Mouse (Mus musculus) macrophage (primary cell): ENCODE results near the gene Zfp217. TPM values are rescaled to one million over a fixed set of nuclear protein-coding genes. Genes with fewer than 3 reads are reported as not detected.

Experiments used
- H3K27ac ChIP-seq: fragments of 350-480 bp; formaldehyde crosslinking; 2 replicates; pipeline ENCODE4 v1.9.0; 2021
- H3K36me3 ChIP-seq: fragments of 350-480 bp; formaldehyde crosslinking; 2 replicates; pipeline ENCODE4 v1.9.0; 2021; ENCODE audit errors: inconsistent target
- H3K4me3 ChIP-seq: fragments of 350-480 bp; formaldehyde crosslinking; 2 replicates; pipeline ENCODE4 v1.9.0; 2021; ENCODE audit errors: inconsistent target
- H3K79me2 ChIP-seq: fragments of 350-480 bp; formaldehyde crosslinking; 2 replicates; pipeline ENCODE4 v1.9.0; 2021; ENCODE audit errors: inconsistent target
- WGBS: methylation state at CpG from one replicate; pipeline ENCODE4 v1.1.7; 2026; ENCODE audit warnings: inconsistent platforms; ENCODE audit not compliant: missing documents; 5-methylcytosine and 5-hydroxymethylcytosine counted together
- polyA plus RNA-seq: library from polyadenylated mRNA; stranded (reverse); fragments of 250-400 nt; gene quantifications from 3 replicates; pipeline ENCODE4 v1.2.4, GENCODE M21; 2018; ENCODE audit warnings: inconsistent platforms

Zfp217 gene
- polyA plus RNA-seq, 1 experiment from 2014 or later, result 16.9 TPM

DNA sequence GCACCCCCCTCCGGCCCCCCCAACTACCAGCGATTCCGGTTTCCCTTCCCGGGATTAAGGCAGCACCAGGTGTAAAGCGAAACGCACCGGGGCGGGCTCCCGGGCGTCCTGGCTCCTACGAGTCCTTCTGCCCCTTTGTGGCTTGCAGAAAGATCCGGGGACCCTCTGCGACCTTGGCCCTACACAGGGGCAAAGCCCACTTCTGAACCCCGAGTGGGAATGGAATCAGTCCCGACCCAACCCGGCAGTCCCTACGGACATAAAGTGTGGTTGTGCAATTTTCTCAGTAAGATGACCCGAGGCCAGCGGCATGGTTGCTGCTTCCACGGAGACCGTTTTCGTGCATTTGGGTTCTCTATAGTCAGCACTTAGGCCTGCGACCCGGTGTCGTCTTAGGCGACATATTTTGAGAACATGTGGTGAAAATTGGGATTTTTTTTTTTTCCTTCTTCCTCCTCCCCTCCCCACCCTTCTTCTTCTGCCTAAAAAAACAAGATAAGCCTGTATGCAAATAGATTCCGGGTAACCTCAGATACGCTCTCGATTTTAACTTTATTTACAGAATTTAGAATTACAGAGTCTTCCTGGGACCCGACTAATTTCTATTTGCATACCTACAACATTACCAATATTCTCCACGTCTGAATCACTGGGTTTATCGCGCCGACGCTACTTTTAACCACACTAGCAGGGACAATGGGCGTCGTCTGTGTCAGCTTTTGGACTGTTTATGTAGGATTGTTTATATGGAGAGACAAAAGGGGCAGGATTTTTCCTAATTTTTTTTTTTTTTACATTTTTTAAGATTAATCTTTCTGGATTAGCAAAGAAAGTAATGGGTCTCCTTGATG, 5.7 kb upstream of the Zfp217 start:
- no peaks in the 10 kb centered on the region for H3K36me3 ChIP-seq
- H3K4me3 ChIP-seq, result peak overlapping the region; percentile 46
- H3K79me2 ChIP-seq, result no peaks in the 10 kb centered on the region
- under 1% methylated on average over 37 of the region's 37 CpGs for WGBS
- H3K27ac ChIP-seq, result peak overlapping the region; percentile 93

DNA sequence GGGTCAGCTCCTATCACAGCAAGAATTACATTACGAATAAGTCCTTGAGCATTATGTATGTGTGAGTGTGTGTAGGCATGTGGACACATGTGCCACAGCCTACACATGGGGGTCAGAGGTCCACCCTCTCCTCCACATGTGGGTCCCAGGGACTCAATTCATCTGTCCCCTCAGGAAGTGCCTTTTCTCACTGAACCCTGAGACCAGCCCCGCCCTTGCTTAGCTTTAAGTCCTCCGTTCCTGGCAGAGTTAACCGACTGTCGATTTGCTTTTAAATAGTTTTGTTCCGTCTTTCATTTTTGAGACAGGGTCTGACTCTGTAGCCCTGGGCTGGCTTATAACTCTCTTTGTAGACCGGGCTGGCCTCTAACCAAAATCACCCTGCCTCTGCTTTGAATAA, 5.0 kb upstream of the Zfp217 start:
- Histone ChIP-seq H3K27ac (peak overlapping the region; percentile 93), H3K4me3 (peak overlapping the region; percentile 46)

DNA sequence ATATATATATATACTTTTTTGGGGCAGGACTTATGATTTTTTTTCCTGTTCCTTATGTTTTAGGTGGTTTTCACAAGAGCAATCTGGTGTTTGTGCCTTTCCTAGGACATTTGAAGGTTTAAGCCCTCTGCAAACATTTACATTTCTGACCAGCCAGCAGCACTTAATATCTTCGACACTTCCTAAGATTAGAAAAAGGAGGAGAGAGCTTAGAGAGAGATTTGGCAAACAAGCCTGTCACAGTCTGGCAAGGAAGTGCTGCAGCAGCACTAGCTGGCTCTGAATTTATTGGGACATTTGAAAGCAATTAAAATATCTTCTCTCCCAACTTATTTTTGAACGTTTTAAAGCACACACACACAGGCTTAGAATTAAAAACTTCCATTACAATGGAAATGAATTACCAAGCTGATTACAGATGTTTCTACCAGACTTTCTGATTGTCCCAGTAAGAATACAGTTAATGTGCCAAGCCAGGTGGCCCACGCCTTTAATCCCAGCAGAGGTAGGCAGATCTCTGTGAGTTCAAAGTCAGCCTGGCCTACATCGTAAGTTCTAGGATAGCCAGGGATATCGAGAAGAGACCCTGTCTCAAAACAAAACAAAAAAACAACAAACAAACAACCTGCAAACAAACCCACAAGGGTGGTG, 4.3 kb upstream of the Zfp217 start:
- Histone ChIP-seq H3K4me3 (no peak overlapping the region), H3K36me3 (no peaks in the 10 kb centered on the region), H3K79me2 (no peaks in the 10 kb centered on the region), H3K27ac (peak overlapping the region; percentile 93; the same call in 1 of the 2 replicates)
- 79% methylated on average over 4 of the region's 5 CpGs for WGBS

More for the DNA sequence above, 5.0 kb upstream of the Zfp217 start:
- WGBS, result 28% methylated on average over 7 of the region's 7 CpGs
- H3K36me3 ChIP-seq, result no peaks in the 10 kb centered on the region
- H3K79me2 ChIP-seq, result no peaks in the 10 kb centered on the region

DNA sequence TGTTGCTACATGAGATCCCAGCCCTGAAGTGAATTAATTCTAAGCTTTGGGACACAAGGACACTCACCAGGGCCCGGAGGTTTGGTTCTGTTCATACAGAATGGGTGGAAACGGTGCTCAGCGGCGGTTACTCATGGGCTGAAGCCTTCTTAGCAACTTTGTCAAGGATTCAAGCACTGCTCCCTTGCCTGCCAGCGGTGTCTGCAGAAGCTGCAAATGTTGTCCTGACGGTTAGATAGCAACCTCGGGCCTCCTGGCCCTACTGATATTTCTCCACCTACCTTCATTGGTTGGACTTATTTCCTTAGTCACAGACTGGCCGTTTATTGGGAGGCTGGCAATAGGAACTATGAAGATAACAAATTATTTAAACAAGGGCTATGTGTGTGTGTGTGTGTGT, 3.6 kb upstream of the Zfp217 start:
- H3K79me2 ChIP-seq, result no peaks in the 10 kb centered on the region
- no peaks in the 10 kb centered on the region for H3K36me3 ChIP-seq
- no peak overlapping the region for H3K4me3 ChIP-seq
- 86% methylated on average over 8 of the region's 8 CpGs for WGBS
- no peak overlapping the region for H3K27ac ChIP-seq

DNA sequence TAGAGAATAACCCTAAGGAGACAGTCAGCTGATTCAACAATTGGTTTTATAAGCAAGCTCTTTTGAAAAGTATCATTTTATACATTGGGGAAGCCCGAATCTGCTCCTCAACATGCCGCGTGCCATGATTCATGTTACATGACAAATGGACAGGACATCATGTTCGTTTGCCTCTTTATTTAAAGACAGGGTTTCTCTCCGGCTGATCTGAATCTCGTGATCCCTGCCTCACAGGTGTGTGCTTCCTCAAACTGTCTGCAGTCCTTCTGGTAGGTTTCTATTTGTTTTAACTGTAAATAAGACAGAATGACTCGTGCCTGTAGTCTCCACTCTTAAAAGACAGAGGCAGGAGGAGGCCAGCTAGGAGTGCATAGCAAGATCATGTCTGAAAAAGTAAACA, 925 bp upstream of the Zfp217 start:
- Histone ChIP-seq H3K79me2 (no peaks in the 10 kb centered on the region), H3K27ac (no peak overlapping the region), H3K36me3 (no peaks in the 10 kb centered on the region), H3K4me3 (no peak overlapping the region)
- 68% methylated on average over 7 of the region's 7 CpGs for WGBS

DNA sequence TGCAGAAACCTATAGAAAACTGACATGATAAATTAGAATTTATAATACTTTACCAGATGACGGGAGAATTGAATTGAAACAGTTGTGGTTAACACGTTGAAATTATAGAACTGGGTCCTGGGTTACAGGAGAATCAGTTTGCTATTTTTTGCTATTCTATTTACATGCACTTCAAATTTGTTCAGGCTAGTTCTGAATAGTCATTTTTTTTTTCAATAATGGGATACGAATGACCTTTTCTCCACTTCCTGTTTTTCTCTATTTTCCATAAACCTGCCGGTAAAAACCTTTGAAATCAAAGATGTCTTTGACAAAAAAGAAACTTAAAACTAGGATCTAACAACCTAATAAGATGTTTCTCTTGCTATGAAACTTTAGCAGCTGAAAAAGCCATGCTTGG, 733 bp downstream of the Zfp217 start:
- Histone ChIP-seq H3K27ac (peak overlapping the region; percentile 71), H3K4me3 (no peak overlapping the region), H3K79me2 (no peaks in the 10 kb centered on the region), H3K36me3 (no peaks in the 10 kb centered on the region)
- 9% methylated on average over 4 of the region's 4 CpGs for WGBS

DNA sequence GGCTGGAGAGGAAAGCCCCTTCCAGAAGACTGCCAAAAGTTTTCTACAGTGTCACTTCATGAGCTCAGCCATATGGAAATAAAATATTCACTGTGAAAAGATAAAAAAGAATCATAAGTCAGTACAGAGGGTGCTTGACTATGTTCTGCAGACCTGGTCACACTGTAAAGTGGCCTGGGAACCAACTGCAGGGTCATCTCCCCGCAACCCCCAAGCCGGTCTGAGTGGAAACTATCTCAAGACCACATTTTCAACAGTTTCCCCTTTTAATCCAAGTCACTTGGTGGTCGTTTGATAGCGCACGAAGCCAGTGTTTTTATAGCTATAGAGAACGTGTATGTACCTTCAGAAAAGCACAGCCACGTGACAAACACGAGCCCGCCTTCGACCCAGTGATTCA, 3.6 kb downstream of the Zfp217 start:
- H3K4me3 ChIP-seq, result no peak overlapping the region
- no peaks in the 10 kb centered on the region for H3K36me3 ChIP-seq
- H3K27ac ChIP-seq, result no peak overlapping the region
- 63% methylated on average over 10 of the region's 10 CpGs for WGBS
- no peaks in the 10 kb centered on the region for H3K79me2 ChIP-seq

DNA sequence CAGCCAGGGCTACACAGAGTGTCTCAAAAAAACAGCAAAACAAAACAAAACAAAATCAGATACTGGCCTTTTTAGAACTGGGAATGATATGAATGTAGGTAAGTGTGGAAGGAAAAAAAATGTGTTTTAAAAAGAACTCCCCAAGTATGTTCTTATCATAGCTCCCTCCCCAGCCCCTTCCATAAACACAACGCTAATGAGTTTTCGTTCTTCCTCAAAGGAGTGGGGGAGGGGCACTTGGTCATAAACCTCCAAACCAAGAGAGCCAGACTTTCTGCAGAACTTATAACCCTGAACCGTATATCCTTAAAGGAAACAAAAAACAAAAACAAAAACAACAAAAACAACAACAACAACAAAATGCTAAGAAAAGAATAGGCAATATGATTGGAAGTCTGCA, 4.0 kb downstream of the Zfp217 start:
- 7% methylated on average over 3 of the region's 3 CpGs for WGBS
- no peak overlapping the region for H3K27ac ChIP-seq

DNA sequence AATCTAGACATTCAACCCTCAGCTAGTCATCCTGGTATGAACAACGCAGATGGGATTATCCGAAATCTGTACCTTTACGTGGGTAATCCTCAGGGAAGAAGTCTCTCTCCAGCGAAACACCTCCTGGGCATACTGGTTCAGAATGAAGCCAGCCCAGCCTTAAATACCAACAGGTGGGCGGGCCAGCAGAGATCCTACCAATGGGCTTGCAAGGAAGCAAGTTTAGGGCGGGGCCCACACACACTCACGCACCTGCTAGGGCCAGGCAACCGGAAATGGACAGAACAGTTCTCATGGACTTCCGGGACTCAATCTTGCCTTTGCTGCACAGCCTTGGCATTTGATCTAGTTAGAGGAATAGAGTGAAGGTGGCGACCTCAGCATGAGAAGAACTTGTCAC, 5.4 kb downstream of the Zfp217 start:
- Histone ChIP-seq H3K36me3 (no peaks in the 10 kb centered on the region), H3K4me3 (no peak overlapping the region), H3K27ac (no peak overlapping the region), H3K79me2 (no peaks in the 10 kb centered on the region)
- WGBS, result 97% methylated on average over 10 of the region's 10 CpGs

More for the DNA sequence above, 4.0 kb downstream of the Zfp217 start:
- H3K79me2 ChIP-seq, result no peaks in the 10 kb centered on the region
- H3K4me3 ChIP-seq, result no peak overlapping the region
- no peaks in the 10 kb centered on the region for H3K36me3 ChIP-seq

DNA sequence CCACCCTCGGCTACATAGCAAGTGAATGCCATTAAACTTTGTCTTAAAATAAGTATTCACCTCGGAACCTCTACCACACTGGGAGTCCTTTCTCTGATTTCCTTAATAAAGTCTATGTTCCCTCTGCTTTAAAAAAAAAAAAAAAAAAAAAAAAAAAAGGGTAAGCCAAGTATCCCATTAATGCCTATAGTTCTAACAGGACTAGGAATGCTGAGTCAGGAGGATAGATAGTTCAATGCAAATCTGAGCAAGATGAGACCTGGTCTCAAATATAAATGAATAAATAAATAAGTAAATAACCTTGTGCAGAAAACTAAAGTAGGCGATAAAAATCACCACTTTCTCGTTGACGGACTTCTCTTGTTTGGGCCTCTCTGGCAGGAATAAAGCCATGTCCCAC, 6.4 kb downstream of the Zfp217 start:
- whole genome bisulfite sequencing, result 98% methylated on average over 4 of the region's 5 CpGs
- Histone ChIP-seq H3K36me3 (no peaks in the 10 kb centered on the region), H3K27ac (no peak overlapping the region), H3K79me2 (no peaks in the 10 kb centered on the region), H3K4me3 (no peak overlapping the region)

DNA sequence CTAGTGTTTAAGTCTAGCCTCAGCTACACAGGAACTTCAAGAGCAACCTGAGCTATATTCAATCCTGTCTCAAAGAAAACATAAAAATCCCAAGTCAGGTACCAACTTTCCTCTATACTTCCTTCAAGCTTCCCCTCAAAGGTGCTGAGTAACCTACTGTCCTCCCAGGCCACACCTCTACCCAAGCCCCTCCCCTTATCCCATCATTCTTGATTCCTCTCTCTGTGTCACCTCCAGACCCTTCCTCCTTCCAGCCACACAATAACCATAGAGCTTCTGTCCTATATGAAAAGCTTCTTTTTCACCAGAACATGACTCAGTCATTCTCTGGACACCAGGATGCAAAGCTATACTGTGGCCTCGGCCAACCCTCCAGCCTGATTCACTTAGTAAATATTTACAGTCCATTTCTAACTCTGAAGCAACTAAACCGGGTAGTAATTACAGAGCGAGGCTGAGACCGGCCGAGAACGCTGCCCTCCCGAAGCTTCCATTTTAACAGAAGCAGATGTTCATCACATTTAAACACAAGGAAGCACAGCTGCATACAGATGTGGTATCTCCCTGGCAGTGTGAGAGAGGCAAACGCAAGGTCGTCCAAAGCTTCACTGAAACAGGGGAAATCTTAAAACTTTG, 8.4 kb downstream of the Zfp217 start:
- H3K79me2 ChIP-seq, result no peaks in the 10 kb centered on the region

DNA sequence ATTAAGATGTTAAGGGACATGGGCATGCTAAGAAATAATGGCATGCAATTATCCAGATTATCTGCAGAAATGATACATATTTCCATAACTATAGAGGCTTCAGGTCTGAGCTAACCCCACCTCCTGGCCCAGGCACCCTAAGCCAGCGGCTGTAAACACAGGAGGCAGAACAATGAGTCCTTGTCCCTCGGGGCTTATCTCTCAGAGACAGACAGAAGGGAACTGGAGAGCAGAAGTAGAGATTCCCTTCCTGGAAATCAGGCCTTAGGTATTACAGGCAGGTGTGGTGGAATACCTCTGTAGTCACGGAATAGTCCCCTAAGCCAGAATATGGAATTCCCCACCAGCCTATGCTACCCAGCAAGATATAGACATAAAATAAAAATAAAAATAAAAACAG, 11.0 kb downstream of the Zfp217 start:
- H3K36me3 ChIP-seq, result no peaks in the 10 kb centered on the region
- peaks cover 8% of the 10 kb centered on the region for H3K79me2 ChIP-seq
- WGBS, result 69% methylated on average over 3 of the region's 3 CpGs
- no peak overlapping the region for H3K4me3 ChIP-seq
- H3K27ac ChIP-seq, result no peak overlapping the region

More for the DNA sequence above, 8.4 kb downstream of the Zfp217 start:
- WGBS, result 86% methylated on average over 9 of the region's 9 CpGs
- Histone ChIP-seq H3K36me3 (no peaks in the 10 kb centered on the region), H3K4me3 (no peak overlapping the region), H3K27ac (no peak overlapping the region)

DNA sequence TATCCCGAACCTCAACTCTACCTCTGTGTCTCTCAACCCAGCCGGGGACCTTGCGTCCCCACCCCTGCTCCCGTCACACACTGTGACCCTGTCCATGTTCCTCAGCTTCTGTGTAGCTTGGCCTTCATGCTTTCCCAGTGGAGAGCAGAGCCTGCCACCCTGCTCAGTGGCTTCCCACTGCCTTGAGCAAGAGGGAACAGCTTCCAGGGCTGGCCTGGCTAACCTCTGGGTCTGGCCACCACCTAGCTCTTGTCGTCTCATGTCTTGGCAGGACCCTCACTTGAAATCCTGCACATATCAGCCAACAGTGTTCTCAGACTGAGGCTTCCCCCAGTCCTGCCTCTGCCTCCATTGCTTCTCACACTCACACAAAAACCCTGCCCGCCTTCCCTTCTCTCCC, 12.1 kb downstream of the Zfp217 start:
- 96% methylated on average over 6 of the region's 6 CpGs for WGBS
- no peaks in the 10 kb centered on the region for H3K36me3 ChIP-seq
- no peak overlapping the region for H3K27ac ChIP-seq
- peaks cover 8% of the 10 kb centered on the region for H3K79me2 ChIP-seq
- no peak overlapping the region for H3K4me3 ChIP-seq

DNA sequence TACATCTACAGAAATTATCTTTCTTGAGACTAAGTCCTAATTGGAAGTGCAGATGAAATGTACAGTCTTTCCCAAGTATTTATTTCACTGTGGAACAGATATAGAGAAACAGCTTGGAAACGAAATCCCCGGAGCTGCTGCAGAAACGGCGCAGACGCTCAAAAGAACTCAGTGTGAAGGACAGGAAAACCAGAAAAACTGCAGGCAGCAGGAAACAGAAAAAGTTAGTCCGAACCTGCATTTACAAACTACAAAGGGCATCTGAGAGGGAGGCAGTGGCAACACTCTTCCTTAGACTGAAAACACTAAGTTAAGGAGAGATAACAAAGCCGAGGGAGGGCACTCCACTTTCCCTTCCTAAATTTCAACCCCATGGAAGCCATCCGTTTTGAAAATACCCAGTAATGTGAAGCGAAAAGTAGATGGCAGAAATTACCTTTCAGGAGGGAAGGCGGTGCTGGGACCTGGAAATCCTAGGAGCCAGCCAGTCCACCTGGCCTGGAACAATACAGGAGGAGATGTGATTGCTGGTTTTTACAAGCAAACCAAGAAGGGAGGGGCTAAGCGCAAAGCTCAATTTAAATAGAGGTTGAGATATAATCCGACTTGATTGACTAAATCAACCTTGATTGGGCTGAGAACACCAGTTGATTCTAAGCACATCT, 13.7 kb downstream of the Zfp217 start:
- Histone ChIP-seq H3K4me3 (peak overlapping the region; percentile 54), H3K79me2 (peaks cover 22% of the 10 kb centered on the region), H3K27ac (peak overlapping the region; percentile 91), H3K36me3 (no peaks in the 10 kb centered on the region)
- WGBS, result 8% methylated on average over 12 of the region's 12 CpGs
